ENCODE assay signal across 8 mouse cellular contexts in the genomic region with DNA sequence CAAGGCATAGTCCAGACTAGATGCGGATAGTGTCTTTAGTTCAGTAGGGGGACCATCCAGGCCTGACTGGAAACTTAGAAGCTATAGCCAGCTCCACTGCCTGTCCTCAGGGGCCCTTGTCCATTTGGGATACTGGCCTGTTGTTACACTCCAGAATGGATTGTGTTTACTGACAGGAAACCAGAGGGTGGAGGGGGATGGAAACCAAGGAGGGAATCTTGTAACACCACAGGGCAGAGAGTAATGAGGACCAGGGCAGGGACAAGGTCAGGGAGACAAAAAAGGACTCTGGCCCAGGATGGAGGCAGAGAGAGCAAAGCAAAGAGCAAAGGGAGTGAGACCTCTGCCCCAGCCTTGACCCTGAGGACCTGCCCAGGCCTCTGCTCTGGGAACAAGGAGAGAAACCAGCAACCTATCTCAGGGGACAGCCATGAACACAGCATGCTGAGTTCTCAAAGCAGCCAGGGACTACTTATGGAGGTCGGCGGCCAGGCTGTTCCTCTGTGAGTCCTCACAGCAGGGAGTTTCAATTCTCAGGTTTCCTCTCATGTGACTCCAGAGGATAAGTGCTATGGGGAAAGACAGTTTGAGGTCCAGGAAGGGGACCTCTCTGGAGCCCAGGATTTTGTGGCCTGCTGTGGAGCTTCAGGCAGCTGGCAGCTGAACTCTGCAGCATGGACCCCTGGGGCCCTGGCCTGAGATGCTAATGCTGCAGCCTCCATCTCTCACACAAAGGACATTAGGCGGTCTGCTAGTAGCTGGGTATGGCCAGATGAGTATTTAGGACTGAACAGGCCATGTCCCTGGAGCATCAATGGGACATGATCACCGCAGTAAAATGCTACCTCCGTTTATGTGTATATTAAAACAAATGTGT. TPM values are rescaled to one million over a fixed set of nuclear protein-coding genes. Genes with fewer than 3 reads are reported as not detected.
DNase-seq lines count a peak whose midpoint lies in the region; ATAC-seq and TF ChIP-seq lines count a peak whose summit lies in the region.
"Had no signal": no experiment of that assay in that cellular context is flagged by ENCODE, and none has a peak within 500 bp of the region (broad histone marks: within the 10 kb centered on the region; RNA-seq: fewer than 3 reads in every experiment).

No protein-coding gene starts in this region.

- TF ChIP-seq POLR2A in lung, adult 2 months (IDR thresholded peaks at IDR 0.05; ENCODE audit: borderline replicate concordance, extremely low read depth, low read depth, low read length): no peak

- no peak for ATAC-seq in embryonic facial prominence, embryonic 11.5 days (replicated peaks; ENCODE audit: insufficient number of reproducible peaks, low FRiP score, low TSS enrichment, low read depth)
- no peak for ATAC-seq in intestine, embryonic 15.5 days
- ATAC-seq: forebrain, embryonic 14.5 days had no signal

- WGBS in lung, adult 2 months: 72% methylated on average over 6 of the region's 6 CpGs
- WGBS in embryonic facial prominence, embryonic 11.5 days: 43% methylated on average over 6 of the region's 6 CpGs
- 66% methylated on average over 6 of the region's 6 CpGs for WGBS in intestine, embryonic 15.5 days

- no peak overlapping the region for H3K27ac ChIP-seq in embryonic facial prominence, embryonic 11.5 days (replicated peaks; ENCODE audit: low read depth, low read length)
- H3K27ac ChIP-seq in intestine, embryonic 15.5 days: no peak overlapping the region

- no peak overlapping the region for H3K4me3 ChIP-seq in lung, adult 2 months (replicated peaks; ENCODE audit: extremely low read depth, low read depth, low read length)
- no peak overlapping the region for H3K4me3 ChIP-seq in embryonic facial prominence, embryonic 11.5 days (ENCODE audit: low read depth, low read length)
- H3K4me3 ChIP-seq in intestine, embryonic 15.5 days (replicated peaks): no peak overlapping the region

- no peaks in the 10 kb centered on the region for H3K27me3 ChIP-seq in embryonic facial prominence, embryonic 11.5 days (ENCODE audit: control insufficient read depth, insufficient read depth, low read length)
- no peaks in the 10 kb centered on the region for H3K27me3 ChIP-seq in intestine, embryonic 15.5 days (replicated peaks)

- DNase-seq in lung, postnatal 10 days: peak; percentile 50
- DNase-seq in lung, adult 2 months: no peak
- peak; percentile 16 for DNase-seq in brain, adult 2 months (ENCODE audit: low read depth, low spot score)
- DNase-seq in embryonic facial prominence, embryonic 11.5 days (ENCODE audit: low spot score): no peak
- peak; percentile 39 for DNase-seq in skeletal muscle tissue, adult 2 months (ENCODE audit: low read depth, low spot score)
- no peak for DNase-seq in layer of hippocampus, postnatal 25 days (ENCODE audit: extremely low spot score in 1 of 2, low spot score in 1 of 2)

- no peak overlapping the region for H3K4me2 ChIP-seq in embryonic facial prominence, embryonic 11.5 days (ENCODE audit: low read depth, low read length)
- no peak overlapping the region for H3K4me2 ChIP-seq in intestine, embryonic 15.5 days (replicated peaks)

- 0 out of 2 replicates have a peak overlapping the region, but pooled peaks have one; percentile 1 for H3K9ac ChIP-seq in embryonic facial prominence, embryonic 11.5 days (replicated peaks; ENCODE audit: low read length)
- no peak overlapping the region for H3K9ac ChIP-seq in intestine, embryonic 15.5 days

- H3K4me1 ChIP-seq in lung, adult 2 months (ENCODE audit: control insufficient read depth, insufficient read depth, low read length): peaks cover 9% of the 10 kb centered on the region
- H3K4me1 ChIP-seq in embryonic facial prominence, embryonic 11.5 days (ENCODE audit: control insufficient read depth, insufficient read depth, low read length): no peaks in the 10 kb centered on the region
- no peaks in the 10 kb centered on the region for H3K4me1 ChIP-seq in intestine, embryonic 15.5 days (replicated peaks)

- no peak for TF ChIP-seq CTCF in lung, adult 2 months (IDR thresholded peaks at IDR 0.05; ENCODE audit: insufficient read depth, low read length)

- no peaks in the 10 kb centered on the region for H3K36me3 ChIP-seq in embryonic facial prominence, embryonic 11.5 days (replicated peaks; ENCODE audit: control insufficient read depth, insufficient read depth, low read depth, low read length)
- no peaks in the 10 kb centered on the region for H3K36me3 ChIP-seq in intestine, embryonic 15.5 days

- H3K9me3 ChIP-seq in embryonic facial prominence, embryonic 11.5 days (replicated peaks; ENCODE audit: control insufficient read depth, low read length): no peaks in the 10 kb centered on the region
- H3K9me3 ChIP-seq in intestine, embryonic 15.5 days: no peaks in the 10 kb centered on the region

RNA-seq across cellular contexts. Expression of a gene that starts 36.7 kb away (rescaled TPM):
- 21.8 and 23.5 TPM in 2 replicates for polyA plus RNA-seq in lung, adult 2 months (2012; rRNA removed)
- 2.0 and 2.5 TPM in 2 replicates for polyA plus RNA-seq in embryonic facial prominence, embryonic 11.5 days (2014; fragmentation: Nextera tagmentation; extraction: Ambion mirVana)
- total RNA-seq in layer of hippocampus, postnatal 25 days (2021): 10 to 100 TPM; 20.7 to 27.0 TPM
- 4.1 and 4.8 TPM in 2 replicates for polyA plus RNA-seq in intestine, embryonic 15.5 days (2015; fragmentation: Nextera tagmentation; extraction: Ambion mirVana)

Comparison
In these comparisons a context has a peak if more than half of its experiments do, and no peak if none do; other contexts are left out.
1. DNase-seq: peak in lung, postnatal 10 days (single experiment), brain, adult 2 months (single experiment) and skeletal muscle tissue, adult 2 months (single experiment); none in lung, adult 2 months (single experiment), embryonic facial prominence, embryonic 11.5 days (single experiment) and layer of hippocampus, postnatal 25 days (0 of 2).